Mouse (Mus musculus) layer of hippocampus, adult 6 months (tissue): Measurements from ENCODE around the gene Ppil3. TPM values are rescaled to one million over a fixed set of nuclear protein-coding genes. Genes with fewer than 3 reads are reported as not detected.

Source experiments
- long read RNA-seq, 2 experiments: library from polyadenylated mRNA; unstranded; transcript quantifications; one replicate each; pipeline ENCODE4 v2.0.0; 2019 to 2020
- polyA plus RNA-seq: library from polyadenylated mRNA; unstranded; fragments of <200 nt; fragmentation: Nextera tagmentation; gene quantifications from 2 replicates; pipeline ENCODE4 v1.2.3, GENCODE M21; 2021

The Ppil3 gene
- polyA plus RNA-seq, result 42.1 and 43.6 TPM in 2 replicates
- long read RNA-seq, experiment 1, transcript Ppil3-201 (7 exons, 896 nt), result major isoform, 7 of 25 reads
- long read RNA-seq, experiment 1, transcript Ppil3-203 (7 exons, 1,033 nt), result major isoform, 7 of 25 reads
- long read RNA-seq, experiment 1, partial matches to known transcripts, result 3 of 25 reads
- long read RNA-seq, experiment 1, other reads (novel, unspliced or antisense), result 6 of 25 reads
- long read RNA-seq, experiment 2, transcript Ppil3-203 (7 exons, 1,033 nt), result major isoform, 6 of 16 reads
- long read RNA-seq, experiment 2, partial matches to known transcripts, result 2 of 16 reads
- long read RNA-seq, experiment 2, other reads (novel, unspliced or antisense), result 4 of 16 reads

GRCm38 (mm10) chr1:58445143-58445722 is at the start of gene Ppil3, which contains the start of gene Nif3l1:
Gene Ppil3, minus strand, starts transcription at chr1:58445486.
Gene Nif3l1, plus strand, starts transcription at chr1:58445151.

GRCm38 (mm10) chr1:58423371-58424248 is 21.7 kb downstream of the Ppil3 start, which contains the start of gene Clk1:
Gene Clk1, minus strand, starts transcription at chr1:58424066.

GRCm38 (mm10) chr1:58392652-58393283 is 52.5 kb downstream of the Ppil3 start, which contains the start of gene Bzw1:
Gene Bzw1, plus strand, starts transcription at chr1:58392898.

Other genes starting within 250 kb of the Ppil3 start
- 0.20 and 0.89 TPM in 2 replicates for gene Aox4, start 235.1 kb downstream of the Ppil3 start, polyA plus RNA-seq
- not detected in 2 replicates for gene Aox2, start 167.2 kb downstream of the Ppil3 start, polyA plus RNA-seq
- gene Bzw1, start 52.6 kb downstream of the Ppil3 start, polyA plus RNA-seq, result 66.7 and 86.2 TPM in 2 replicates
- 9.7 and 13.7 TPM in 2 replicates for gene Clk1, start 21.4 kb downstream of the Ppil3 start, polyA plus RNA-seq
- 16.0 and 18.0 TPM in 2 replicates for gene Nif3l1, start 335 bp downstream of the Ppil3 start, polyA plus RNA-seq
- 20.8 and 26.1 TPM in 2 replicates for gene Orc2, start 59.6 kb upstream of the Ppil3 start, polyA plus RNA-seq
- gene Fam126b, start 140.8 kb upstream of the Ppil3 start, polyA plus RNA-seq, result 31.0 and 34.9 TPM in 2 replicates
- 486 and 544 TPM in 2 replicates for gene Ndufb3, start 140.9 kb upstream of the Ppil3 start, polyA plus RNA-seq